In genomic region chr2:101608232-101608894, GRCm38 (mm10) we compare ENCODE assay signal across 15 mouse cellular contexts. TPM values are rescaled to one million over a fixed set of nuclear protein-coding genes. Genes with fewer than 3 reads are reported as not detected.
DNase-seq lines count a peak whose midpoint lies in the region; ATAC-seq and TF ChIP-seq lines count a peak whose summit lies in the region.
"Had no signal": no experiment of that assay in that cellular context is flagged by ENCODE, and none has a peak within 500 bp of the region (broad histone marks: within the 10 kb centered on the region; RNA-seq: fewer than 3 reads in every experiment).

No protein-coding gene starts in this region.

- no peaks in the 10 kb centered on the region for H3K27me3 ChIP-seq in heart, embryonic 12.5 days (replicated peaks)
- no peaks in the 10 kb centered on the region for H3K27me3 ChIP-seq in hindbrain, embryonic 10.5 days (ENCODE audit: insufficient read depth, poor library complexity, severe bottlenecking)
- H3K27me3 ChIP-seq in midbrain, embryonic 15.5 days (replicated peaks), result no peaks in the 10 kb centered on the region
- H3K27me3 ChIP-seq: limb, embryonic 15.5 days; Patski had no signal

- H3K4me3 ChIP-seq in heart, embryonic 12.5 days, result no peak overlapping the region
- no peak overlapping the region for H3K4me3 ChIP-seq in hindbrain, embryonic 10.5 days
- no peak overlapping the region for H3K4me3 ChIP-seq in midbrain, embryonic 15.5 days
- H3K4me3 ChIP-seq: limb, embryonic 15.5 days had no signal

- TF ChIP-seq POLR2A in brain, embryonic 14.5 days (IDR thresholded peaks at IDR 0.05; ENCODE audit: borderline replicate concordance, extremely low read depth, insufficient read depth, insufficient read length, poor library complexity, severe bottlenecking), result no peak

- H3K27ac ChIP-seq in heart, embryonic 12.5 days (ENCODE audit: poor library complexity, severe bottlenecking), result 0 out of 2 replicates have a peak overlapping the region, but pooled peaks have one; percentile 5
- 0 out of 2 replicates have a peak overlapping the region, but pooled peaks have one; percentile 25 for H3K27ac ChIP-seq in hindbrain, embryonic 10.5 days
- no peak overlapping the region for H3K27ac ChIP-seq in midbrain, embryonic 15.5 days
- H3K27ac ChIP-seq: limb, embryonic 15.5 days; stomach, postnatal 0 days had no signal

- H3K4me1 ChIP-seq in heart, embryonic 12.5 days (replicated peaks), result 0 out of 2 replicates have a peak, but pooled peaks cover 5% of the 10 kb centered on the region
- H3K4me1 ChIP-seq in hindbrain, embryonic 10.5 days (replicated peaks), result 0 out of 2 replicates have a peak, but pooled peaks cover 4% of the 10 kb centered on the region
- no peaks in the 10 kb centered on the region for H3K4me1 ChIP-seq in midbrain, embryonic 15.5 days
- H3K4me1 ChIP-seq: limb, embryonic 15.5 days had no signal

- intact Hi-C loops in heart, postnatal 25 days (cut with DNase I), result no loop called here
- intact Hi-C loops in left cerebral cortex, postnatal 10 days (cut with DNase I), result no loop called here

- H3K9ac ChIP-seq in heart, embryonic 12.5 days, result peak overlapping the region; percentile 26; the same call in 1 of the 2 replicates
- H3K9ac ChIP-seq in midbrain, embryonic 15.5 days, result no peak overlapping the region
- H3K9ac ChIP-seq: limb, embryonic 15.5 days had no signal

- DNase-seq in heart, postnatal 25 days (ENCODE audit: low spot score), result no peak
- DNase-seq in brain, embryonic 14.5 days (ENCODE audit: low read depth), result peak; percentile 87
- DNase-seq in hindbrain, embryonic 10.5 days (ENCODE audit: low spot score), result peak; percentile 50
- DNase-seq in left cerebral cortex, postnatal 10 days (ENCODE audit: extremely low spot score in 1 of 2, low spot score in 2 of 2), result no peak
- no peak for DNase-seq in urinary bladder, postnatal 10 days (ENCODE audit: low spot score)
- no peak for DNase-seq in right cerebral cortex, postnatal 4 days
- DNase-seq: gastrocnemius, postnatal 14 days; right cerebral cortex, postnatal 25 days had no signal

- peak overlapping the region; percentile 28 for H3K4me2 ChIP-seq in heart, embryonic 12.5 days
- no peak overlapping the region for H3K4me2 ChIP-seq in midbrain, embryonic 15.5 days
- H3K4me2 ChIP-seq: limb, embryonic 15.5 days had no signal

- TF ChIP-seq CTCF in brain, embryonic 14.5 days (IDR thresholded peaks at IDR 0.05; ENCODE audit: borderline replicate concordance, extremely low read depth, insufficient read depth, insufficient read length), result no peak

- WGBS in heart, embryonic 12.5 days, result 26% methylated on average over 7 of the region's 7 CpGs
- WGBS in hindbrain, embryonic 10.5 days, result 62% methylated on average over 7 of the region's 7 CpGs
- 51% methylated on average over 7 of the region's 7 CpGs for WGBS in midbrain, embryonic 15.5 days

- peak; percentile 80; the same call in 1 of the 2 replicates for ATAC-seq in heart, embryonic 12.5 days (ENCODE audit: insufficient number of reproducible peaks, low FRiP score)
- ATAC-seq in midbrain, embryonic 15.5 days (replicated peaks), result peak; percentile 54
- ATAC-seq: Patski had no signal

- H3K36me3 ChIP-seq in heart, embryonic 12.5 days, result no peaks in the 10 kb centered on the region
- H3K36me3 ChIP-seq in hindbrain, embryonic 10.5 days, result 0 out of 2 replicates have a peak, but pooled peaks cover 3% of the 10 kb centered on the region
- no peaks in the 10 kb centered on the region for H3K36me3 ChIP-seq in midbrain, embryonic 15.5 days (replicated peaks)
- H3K36me3 ChIP-seq: limb, embryonic 15.5 days had no signal

- H3K9me3 ChIP-seq in heart, embryonic 12.5 days (replicated peaks), result no peaks in the 10 kb centered on the region
- no peaks in the 10 kb centered on the region for H3K9me3 ChIP-seq in hindbrain, embryonic 10.5 days
- H3K9me3 ChIP-seq in midbrain, embryonic 15.5 days, result no peaks in the 10 kb centered on the region
- H3K9me3 ChIP-seq: limb, embryonic 15.5 days had no signal

RNA-seq across cellular contexts. Expression of gene Rag2, which starts 16.2 kb away (rescaled TPM):
- not detected in 2 replicates for polyA plus RNA-seq in heart, embryonic 12.5 days (2016; fragmentation: Nextera tagmentation; extraction: Ambion mirVana)
- not detected for total RNA-seq in heart, postnatal 25 days (2021)
- 0.03 TPM in 1 of 2 replicates, not detected in the other for polyA plus RNA-seq in brain, embryonic 14.5 days (2012; rRNA removed)
- polyA plus RNA-seq in hindbrain, embryonic 10.5 days (2016; fragmentation: Nextera tagmentation; extraction: Ambion mirVana), result 0.16 TPM in 1 of 2 replicates, not detected in the other
- not detected in 2 replicates for polyA plus RNA-seq in midbrain, embryonic 15.5 days (2015; fragmentation: Nextera tagmentation; extraction: Ambion mirVana)
- not detected for total RNA-seq in left cerebral cortex, postnatal 10 days (2021)
- total RNA-seq: gastrocnemius, postnatal 14 days had no signal
- polyA plus RNA-seq: C2C12; kidney, embryonic 16.5 days; limb, embryonic 15.5 days; Patski; stomach, postnatal 0 days had no signal

RNA-seq across cellular contexts. Expression of gene Rag1, which starts 40.9 kb away (rescaled TPM):
- polyA plus RNA-seq in heart, embryonic 12.5 days (2016; fragmentation: Nextera tagmentation; extraction: Ambion mirVana), result 0.03 TPM in 1 of 2 replicates, not detected in the other
- total RNA-seq in heart, postnatal 25 days (2021), result not detected
- polyA plus RNA-seq in brain, embryonic 14.5 days (2012; rRNA removed), result 0.11 and 0.16 TPM in 2 replicates
- polyA plus RNA-seq in hindbrain, embryonic 10.5 days (2016; fragmentation: Nextera tagmentation; extraction: Ambion mirVana), result 0.06 and 0.09 TPM in 2 replicates
- 0.10 and 0.15 TPM in 2 replicates for polyA plus RNA-seq in midbrain, embryonic 15.5 days (2015; fragmentation: Nextera tagmentation; extraction: Ambion mirVana)
- under 1 TPM; 0.34 to 0.51 TPM for total RNA-seq in left cerebral cortex, postnatal 10 days (2021)
- polyA plus RNA-seq: C2C12, Patski had no signal

RNA-seq across cellular contexts. Expression of gene B230118H07Rik, which starts 41.0 kb away (rescaled TPM):
- polyA plus RNA-seq in heart, embryonic 12.5 days (2016; fragmentation: Nextera tagmentation; extraction: Ambion mirVana), result 52.5 and 53.3 TPM in 2 replicates
- total RNA-seq in heart, postnatal 25 days (2021), result 10 to 100 TPM; 80.0 to 90.7 TPM
- polyA plus RNA-seq in brain, embryonic 14.5 days (2012; rRNA removed), result 19.1 and 20.2 TPM in 2 replicates
- 56.5 and 58.0 TPM in 2 replicates for polyA plus RNA-seq in hindbrain, embryonic 10.5 days (2016; fragmentation: Nextera tagmentation; extraction: Ambion mirVana)
- polyA plus RNA-seq in midbrain, embryonic 15.5 days (2015; fragmentation: Nextera tagmentation; extraction: Ambion mirVana), result 42.6 and 46.4 TPM in 2 replicates
- total RNA-seq in left cerebral cortex, postnatal 10 days (2021), result 10 to 100 TPM; 24.7 to 27.9 TPM

Comparison
In these comparisons a context has a peak if more than half of its experiments do, and no peak if none do; other contexts are left out.
1. DNase-seq: peak in brain, embryonic 14.5 days (single experiment) and hindbrain, embryonic 10.5 days (single experiment); none in heart, postnatal 25 days (single experiment), left cerebral cortex, postnatal 10 days (0 of 2), urinary bladder, postnatal 10 days (single experiment) and right cerebral cortex, postnatal 4 days (single experiment).